Mouse (Mus musculus) cerebellum, adult 11 months (tissue): Measurements from ENCODE around the gene Mfsd2a.
"Not testable (repeated sequence)": the region's sequence is repeated elsewhere in the genome, so short reads cannot be mapped to it uniquely, and the experiment has no call there.

Source experiments
- DNase-seq: peaks from one replicate; pipeline ENCODE4 v3.0.0; 2022

The Mfsd2a gene

GRCm38 (mm10) chr4:122961100-122961567 is at the start of gene Mfsd2a:
Gene Mfsd2a, minus strand, starts transcription at chr4:122961188.
- DNase-seq = peak; percentile 8

- no peak for DNase-seq
These were observed 44.3 kb upstream of the Mfsd2a start for GRCm38 (mm10) chr4:123005054-123005966.

DNA sequence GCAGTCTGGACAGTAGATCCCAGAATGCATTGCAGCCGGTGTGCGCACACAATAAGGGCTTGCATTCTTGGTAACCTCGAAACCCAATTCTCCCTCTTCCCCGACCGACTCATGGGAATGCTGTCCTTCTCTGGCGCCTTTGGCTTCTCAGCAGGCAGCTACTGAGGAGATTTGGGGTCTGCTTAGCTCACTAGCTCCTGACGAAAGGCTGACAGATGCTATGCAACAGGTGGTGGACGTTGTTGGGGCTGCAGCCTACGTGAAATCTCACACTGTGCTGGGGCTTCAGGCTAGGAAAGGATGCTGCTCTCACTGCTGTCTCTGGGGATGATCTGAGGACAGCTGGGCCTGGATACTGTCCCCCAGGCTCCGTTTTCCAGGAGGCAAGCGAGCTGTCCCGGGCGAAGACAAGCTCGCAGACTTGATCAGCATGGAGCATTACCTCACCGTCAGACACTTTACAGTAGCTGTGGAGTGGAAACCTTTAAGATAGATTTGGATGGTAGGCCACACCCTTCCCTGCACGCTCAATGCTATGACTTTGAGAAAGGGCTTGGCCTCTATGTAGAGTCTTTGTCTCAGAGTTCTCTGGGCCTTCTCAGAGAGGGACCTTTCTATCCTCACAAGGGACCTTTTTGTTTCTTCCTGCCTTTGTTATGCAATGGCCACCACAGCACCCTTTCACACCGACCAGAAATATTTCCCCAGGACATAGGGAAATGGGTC is 39.8 kb upstream of the Mfsd2a start:
- DNase-seq = no peak

- no peak for DNase-seq
These were observed 39.1 kb upstream of the Mfsd2a start for GRCm38 (mm10) chr4:123000130-123000529.

GRCm38 (mm10) chr4:122999263-122999691 is 38.3 kb upstream of the Mfsd2a start:
- no peak for DNase-seq

DNA sequence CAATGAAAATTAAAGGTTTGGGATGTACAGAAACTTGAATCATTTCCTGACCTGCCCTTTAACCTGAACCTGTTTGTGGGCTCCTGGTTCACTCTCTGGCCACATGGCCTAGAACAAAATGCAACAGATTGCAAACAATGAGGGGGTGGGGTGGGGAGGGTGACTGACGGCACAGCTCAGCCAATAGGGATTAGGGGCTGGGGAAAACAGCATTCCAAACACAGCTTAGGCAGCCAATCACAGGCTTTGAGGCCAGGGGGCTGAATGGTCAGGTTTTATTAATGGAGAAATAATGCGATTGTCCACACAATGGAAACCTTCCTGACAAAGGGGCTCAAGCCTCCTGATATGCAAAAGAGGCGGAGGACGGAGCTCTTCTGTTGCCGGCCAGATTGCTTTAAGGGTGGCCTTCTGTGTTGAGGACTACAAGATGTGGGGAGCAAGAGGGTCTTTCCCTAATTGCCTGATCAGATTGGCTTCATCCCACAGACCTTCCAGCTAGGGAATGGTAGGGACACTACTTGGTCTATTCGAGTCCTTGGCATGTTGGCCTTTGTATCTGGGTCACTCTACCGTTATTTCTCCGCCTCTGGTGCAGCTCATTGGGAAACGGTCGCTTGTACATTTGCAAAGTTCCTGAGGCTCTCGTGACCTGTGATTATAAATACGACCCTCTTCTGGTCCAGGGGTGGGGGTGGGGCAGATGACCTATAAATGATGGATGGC is 37.7 kb upstream of the Mfsd2a start:
- no peak for DNase-seq

GRCm38 (mm10) chr4:122996618-122997381 is 35.8 kb upstream of the Mfsd2a start:
- DNase-seq = no peak

DNA sequence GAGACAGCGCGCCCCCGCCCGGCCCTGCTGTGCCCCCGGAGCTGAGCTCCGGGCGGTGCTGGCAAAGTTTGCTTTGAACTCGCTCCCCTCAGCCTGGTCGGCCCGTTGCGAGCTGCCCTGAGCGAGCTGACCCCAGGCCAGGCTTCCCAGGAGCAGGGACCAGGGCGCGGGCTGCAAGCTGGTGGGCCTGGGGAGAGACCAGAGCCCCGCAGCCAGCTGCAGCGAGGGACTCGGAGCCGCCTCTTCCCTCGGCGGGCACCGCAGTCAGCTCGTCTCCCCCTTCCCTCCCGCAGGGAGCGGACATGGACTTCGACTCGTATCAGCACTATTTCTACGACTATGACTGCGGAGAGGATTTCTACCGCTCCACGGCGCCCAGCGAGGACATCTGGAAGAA is 35.2 kb upstream of the Mfsd2a start:
- peak; percentile 28 for DNase-seq

DNA sequence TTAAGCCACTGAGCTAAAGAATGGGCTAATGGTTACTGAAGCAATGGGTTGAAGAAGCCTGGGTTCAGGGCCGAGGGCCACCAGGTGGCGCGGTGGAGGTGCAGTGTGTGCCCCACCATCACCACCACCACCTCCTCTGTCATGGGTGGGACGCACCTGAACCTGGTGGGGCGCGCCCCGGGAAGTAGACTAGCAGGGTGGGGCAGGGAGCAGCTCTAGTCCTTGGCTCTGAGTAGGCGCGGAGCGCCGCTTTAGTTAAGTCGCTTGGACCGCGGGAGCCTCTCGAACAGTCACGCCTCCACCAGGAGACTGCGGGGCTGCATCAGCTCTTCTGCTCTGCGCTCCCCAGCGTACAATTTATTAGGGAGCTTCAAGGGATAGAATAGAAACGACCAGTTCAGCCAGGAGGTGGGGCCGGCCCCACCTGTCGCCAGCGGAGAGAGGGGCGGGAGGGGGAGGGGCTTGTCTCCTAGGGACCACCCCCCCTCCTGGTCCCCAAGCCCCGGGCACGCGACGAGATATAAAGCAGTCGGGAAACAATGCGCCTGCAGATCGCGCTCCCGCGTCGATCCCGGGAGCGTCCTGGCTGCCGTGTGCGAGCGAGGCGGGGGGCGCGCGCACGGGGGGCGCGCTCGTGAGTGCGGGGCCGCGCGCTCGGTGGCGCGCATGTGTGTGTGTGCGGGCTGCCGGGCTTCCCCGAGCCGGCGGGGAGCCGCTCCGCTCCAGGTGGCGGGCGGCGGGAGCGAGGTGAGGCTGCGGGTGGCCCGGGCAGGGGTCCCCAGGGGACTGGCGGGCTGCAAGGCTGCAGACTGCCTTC is 34.6 kb upstream of the Mfsd2a start, which contains the start of gene Mycl:
Gene Mycl, plus strand, starts transcription at position 249 of the 817 bp plus-strand sequence.
- peak; percentile 81 for DNase-seq

GRCm38 (mm10) chr4:122992276-122992675 is 31.3 kb upstream of the Mfsd2a start:
- DNase-seq = no peak

GRCm38 (mm10) chr4:122991177-122991576 is 30.2 kb upstream of the Mfsd2a start:
- no peak for DNase-seq

DNA sequence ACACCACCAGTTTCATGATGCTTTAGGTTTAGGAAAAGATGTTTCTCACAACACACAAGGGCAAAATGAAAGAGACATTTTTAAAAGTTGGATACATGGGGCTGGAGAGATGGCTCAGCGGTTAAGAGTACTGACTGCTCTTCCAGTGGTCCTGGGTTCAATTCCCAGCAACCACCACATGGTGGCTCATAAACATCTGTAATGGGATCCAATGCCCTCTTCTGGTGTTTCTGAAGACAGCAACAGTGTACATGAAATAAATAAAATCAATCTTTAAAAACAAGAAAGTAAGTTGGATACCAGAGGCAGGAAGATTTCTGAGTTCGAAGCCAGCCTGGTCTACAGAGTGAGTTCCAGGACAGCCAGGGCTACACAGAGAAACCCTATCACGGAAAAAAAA is 27.0 kb upstream of the Mfsd2a start:
- not testable (repeated sequence) for DNase-seq

DNA sequence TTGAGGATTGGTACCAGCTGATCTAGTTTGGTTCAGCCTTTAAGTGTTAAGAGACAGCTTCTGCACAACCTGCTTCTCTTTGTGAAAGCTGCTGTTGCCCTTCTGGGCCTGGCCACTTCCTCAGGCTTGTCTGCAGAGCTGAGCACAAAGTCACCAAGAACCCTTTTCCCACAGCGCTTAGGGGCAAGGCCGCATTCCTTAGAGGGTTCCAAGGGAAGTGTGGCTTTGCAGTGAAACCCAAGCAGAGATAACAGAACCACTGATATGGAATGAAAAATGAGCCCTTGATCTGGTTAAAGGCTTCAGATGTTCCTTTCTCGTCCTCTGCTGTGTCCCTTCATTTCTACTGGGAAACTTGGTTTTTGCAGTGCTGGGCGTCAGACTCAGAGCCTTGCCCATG is 26.4 kb upstream of the Mfsd2a start:
- DNase-seq = no peak

GRCm38 (mm10) chr4:122985110-122985509 is 24.1 kb upstream of the Mfsd2a start:
- DNase-seq = no peak

DNA sequence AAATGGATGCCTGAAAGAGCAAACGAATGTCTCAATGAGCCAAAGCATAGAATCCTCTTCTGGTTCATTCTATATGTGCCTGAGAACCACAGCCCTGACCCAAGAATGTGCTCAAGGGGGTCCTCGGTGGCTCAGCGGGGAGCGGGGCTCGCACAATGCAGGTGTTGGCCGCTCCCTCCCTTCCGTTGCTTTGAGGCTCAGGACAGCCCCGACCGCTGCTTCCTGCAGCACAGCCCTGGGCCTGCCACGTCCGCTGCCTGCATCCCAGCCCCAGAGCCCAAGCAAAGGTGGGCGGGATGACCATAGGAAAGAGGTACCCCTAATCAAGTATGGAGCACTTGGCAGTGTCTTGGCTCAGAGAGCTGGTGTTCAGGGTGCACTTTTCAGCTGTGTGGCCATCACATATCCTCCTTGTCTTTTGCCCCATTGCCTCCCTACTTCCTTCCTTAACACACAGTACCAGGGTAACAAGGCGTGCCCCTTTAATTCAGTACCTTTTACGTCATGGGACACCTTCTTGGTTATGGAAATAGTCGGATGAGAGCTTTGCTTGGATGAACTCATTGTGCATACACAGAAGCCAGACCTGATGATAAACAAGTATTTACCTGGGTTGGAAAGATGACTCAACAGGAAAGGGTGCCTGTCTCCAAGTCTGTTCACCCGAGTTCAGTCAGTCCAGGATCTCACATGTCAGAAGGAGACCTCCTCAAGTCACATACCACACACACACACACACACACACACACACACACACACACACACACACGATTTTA is 22.7 kb upstream of the Mfsd2a start:
- DNase-seq = no peak

DNA sequence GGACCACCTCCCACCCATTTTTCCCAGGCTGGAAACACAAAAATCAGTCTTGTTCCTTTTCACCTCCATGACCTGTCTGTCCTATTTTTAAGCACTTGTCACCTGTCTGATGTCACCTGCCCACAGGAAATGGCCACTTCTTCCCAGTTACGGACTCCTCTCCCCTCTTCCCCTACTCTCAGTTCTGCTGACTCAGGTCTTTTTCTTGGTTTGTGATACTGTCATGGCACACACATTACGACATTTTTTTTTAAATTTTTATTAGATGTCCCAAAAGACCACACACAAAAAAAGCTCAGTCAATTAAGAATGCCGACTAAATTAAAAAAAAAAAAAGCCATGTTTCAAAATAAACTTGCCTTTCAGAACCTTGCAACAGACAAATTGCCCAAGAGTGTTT is 21.5 kb upstream of the Mfsd2a start:
- no peak for DNase-seq

- no peak for DNase-seq
These were observed 20.9 kb upstream of the Mfsd2a start for GRCm38 (mm10) chr4:122981930-122982329.

GRCm38 (mm10) chr4:122981238-122981637 is 20.2 kb upstream of the Mfsd2a start:
- DNase-seq = no peak

- DNase-seq = no peak
These were observed 19.7 kb upstream of the Mfsd2a start for GRCm38 (mm10) chr4:122980684-122981083.

DNA sequence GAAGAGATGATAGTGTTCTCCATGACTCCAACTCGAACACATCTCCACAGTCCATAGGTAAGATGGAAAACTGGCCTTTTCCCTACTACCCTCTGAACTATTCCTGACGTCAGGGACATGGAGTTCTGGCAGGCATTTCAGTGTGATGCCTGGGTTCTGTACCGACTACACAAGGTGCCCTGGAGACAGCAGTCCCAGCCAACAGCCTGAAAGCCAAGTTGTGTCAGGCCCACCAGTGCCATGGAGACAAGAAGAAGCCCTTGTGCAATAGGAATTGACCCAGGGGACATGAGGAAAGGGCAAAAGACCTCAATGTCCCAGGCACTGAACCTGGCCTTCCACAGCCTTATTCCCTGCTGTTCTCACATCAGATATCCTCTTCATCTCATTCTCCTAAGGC is 18.8 kb upstream of the Mfsd2a start:
- no peak for DNase-seq

DNA sequence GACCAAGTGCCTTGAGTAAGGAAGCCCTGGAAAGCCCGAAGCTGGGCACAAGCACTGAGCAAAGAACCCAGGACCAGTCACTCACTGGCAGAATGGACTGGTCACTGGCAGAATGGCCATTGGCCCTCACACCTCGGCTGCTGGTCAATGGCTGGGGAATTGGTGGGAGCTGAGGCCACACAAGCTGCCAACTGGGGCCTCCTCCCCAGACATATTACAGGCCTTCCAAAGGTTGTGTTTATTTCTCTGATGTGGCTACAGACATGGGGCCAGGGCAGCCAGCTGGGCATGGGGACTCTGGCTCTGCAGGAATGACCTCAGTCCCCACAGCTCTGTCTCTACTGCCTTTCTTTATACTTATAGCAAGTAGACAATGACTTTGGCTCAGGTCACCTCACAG is 17.9 kb upstream of the Mfsd2a start:
- no peak for DNase-seq
